Mouse (Mus musculus) limb, embryonic 13.5 days (tissue): ENCODE data around the gene Psat1. TPM values are rescaled to one million over a fixed set of nuclear protein-coding genes. Genes with fewer than 3 reads are reported as not detected.

Experiments used
- ATAC-seq: fragments of 200-750 bp; cut with Nextera tagmentation; 2 replicates; pipeline ENCODE4 v1.8.0; 2017; ENCODE audit warnings: low read depth, moderate number of reproducible peaks, moderate TSS enrichment; ENCODE audit not compliant: low FRiP score
- H3K27ac ChIP-seq: fragments of 300-500 bp; sonication (generic); 2 replicates; pipeline ENCODE4 v1.5.1; 2015; ENCODE audit warnings: inconsistent platforms, mild to moderate bottlenecking, moderate library complexity
- H3K27me3 ChIP-seq: fragments of 300-500 bp; sonication (generic); 2 replicates; pipeline ENCODE4 v1.6.1; 2015; ENCODE audit warnings: mild to moderate bottlenecking, inconsistent platforms
- H3K36me3 ChIP-seq: fragments of 300-500 bp; sonication (generic); 2 replicates; pipeline ENCODE4 v1.6.1; 2015; ENCODE audit warnings: inconsistent platforms, mild to moderate bottlenecking, moderate library complexity
- H3K4me1 ChIP-seq: fragments of 300-500 bp; sonication (generic); 2 replicates; pipeline ENCODE4 v1.6.1; 2015; ENCODE audit warnings: inconsistent platforms
- H3K4me2 ChIP-seq: fragments of 300-500 bp; sonication (generic); replicated peaks from 2 replicates; pipeline ENCODE4 v1.6.1; 2015; ENCODE audit warnings: inconsistent platforms, mild to moderate bottlenecking, moderate library complexity
- H3K4me3 ChIP-seq: fragments of 300-500 bp; sonication (generic); 2 replicates; pipeline ENCODE4 v1.5.1; 2015; ENCODE audit warnings: moderate library complexity, mild to moderate bottlenecking, inconsistent platforms
- H3K9ac ChIP-seq: fragments of 300-500 bp; sonication (generic); 2 replicates; pipeline ENCODE4 v1.6.1; 2015; ENCODE audit warnings: mild to moderate bottlenecking, inconsistent platforms
- H3K9me3 ChIP-seq: fragments of 300-500 bp; sonication (generic); 2 replicates; pipeline ENCODE4 v1.6.1; 2016; ENCODE audit warnings: inconsistent platforms
- WGBS: fragments of 180-500 bp; shearing (Covaris S2); methylation state at CpG from one replicate; pipeline ENCODE4 v1.1.7; 2015; 5-methylcytosine and 5-hydroxymethylcytosine counted together
- polyA plus RNA-seq: library from polyadenylated mRNA; unstranded; fragments of >200 nt; fragmentation: Nextera tagmentation; extraction: Ambion mirVana; gene quantifications from 2 replicates; pipeline ENCODE4 v1.2.1, GENCODE M21; 2015

Psat1 gene
- polyA plus RNA-seq, 1 experiment from 2014 or later = 88.6 TPM

GRCm38 (mm10) chr19:15882705-15883426, 64.3 kb downstream of the Psat1 start:
- peaks cover 11% of the 10 kb centered on the region; the same call in 1 of the 2 replicates for H3K4me1 ChIP-seq
- WGBS = 78% methylated on average over 11 of the region's 11 CpGs
- no peaks in the 10 kb centered on the region for H3K36me3 ChIP-seq
- H3K9ac ChIP-seq = no peak overlapping the region
- H3K9me3 ChIP-seq = no peaks in the 10 kb centered on the region
- no peak for ATAC-seq
- H3K27me3 ChIP-seq = no peaks in the 10 kb centered on the region
- no peak overlapping the region for H3K4me3 ChIP-seq
- no peak overlapping the region for H3K27ac ChIP-seq
- H3K4me2 ChIP-seq = no peak overlapping the region

DNA sequence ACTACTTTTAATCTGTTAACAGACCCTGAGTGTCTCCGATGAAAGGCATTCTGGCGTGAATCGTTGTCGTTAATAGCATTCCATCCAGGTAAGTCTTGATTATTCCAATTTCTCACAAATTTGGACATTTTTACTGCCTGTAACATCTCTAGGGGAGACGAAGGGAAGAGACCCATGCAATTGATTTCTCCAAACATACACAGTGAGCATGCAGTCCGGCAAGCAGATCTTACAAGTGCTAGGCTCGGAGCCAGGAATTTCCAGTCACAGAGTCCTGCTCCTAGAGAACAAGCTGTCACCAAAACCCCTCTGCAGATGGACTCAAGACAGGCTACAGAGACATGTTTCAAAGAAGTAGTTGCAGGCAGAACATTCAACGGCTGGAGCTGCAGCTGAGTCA, 66.4 kb downstream of the Psat1 start:
- Histone ChIP-seq H3K4me3 (no peak overlapping the region), H3K4me2 (no peak overlapping the region), H3K27me3 (no peaks in the 10 kb centered on the region), H3K36me3 (no peaks in the 10 kb centered on the region), H3K4me1 (peaks cover 11% of the 10 kb centered on the region; the same call in 1 of the 2 replicates), H3K9me3 (no peaks in the 10 kb centered on the region), H3K27ac (no peak overlapping the region), H3K9ac (no peak overlapping the region)
- 56% methylated on average over 8 of the region's 8 CpGs for WGBS
- ATAC-seq = no peak

DNA sequence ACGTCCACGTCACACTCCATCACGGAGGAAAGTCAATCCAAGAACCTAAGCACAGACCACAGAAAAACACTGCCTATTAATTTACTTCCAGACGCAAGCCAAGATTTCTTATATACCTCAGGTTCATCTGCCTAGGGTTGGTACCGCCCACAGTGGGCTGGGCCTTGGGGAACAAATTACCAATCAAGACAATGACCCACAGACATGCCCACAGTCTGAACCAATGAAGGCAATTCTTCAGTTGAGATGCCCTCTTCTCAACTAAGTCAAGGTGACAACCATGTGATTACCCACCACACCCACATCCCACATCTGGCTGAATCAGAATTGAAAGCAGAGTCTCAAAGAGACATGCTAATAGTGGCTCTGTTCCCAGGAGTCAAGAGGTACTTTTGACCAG, 67.9 kb downstream of the Psat1 start:
- 94% methylated on average over 5 of the region's 5 CpGs for WGBS
- no peak for ATAC-seq

GRCm38 (mm10) chr19:15868865-15869698, 78.1 kb downstream of the Psat1 start:
- peak; percentile 60; the same call in 1 of the 2 replicates for ATAC-seq
- no peaks in the 10 kb centered on the region for H3K36me3 ChIP-seq
- H3K9me3 ChIP-seq = no peaks in the 10 kb centered on the region
- WGBS = 22% methylated on average over 7 of the region's 7 CpGs
- no peak overlapping the region for H3K4me3 ChIP-seq
- no peak overlapping the region for H3K4me2 ChIP-seq
- H3K9ac ChIP-seq = no peak overlapping the region
- H3K27ac ChIP-seq = no peak overlapping the region
- peaks cover 16% of the 10 kb centered on the region for H3K4me1 ChIP-seq
- peaks cover 15% of the 10 kb centered on the region for H3K27me3 ChIP-seq

More for the DNA sequence above, 67.9 kb downstream of the Psat1 start:
- Histone ChIP-seq H3K4me3 (no peak overlapping the region), H3K36me3 (no peaks in the 10 kb centered on the region), H3K4me2 (no peak overlapping the region), H3K27me3 (no peaks in the 10 kb centered on the region), H3K4me1 (peaks cover 11% of the 10 kb centered on the region; the same call in 1 of the 2 replicates), H3K9me3 (no peaks in the 10 kb centered on the region), H3K27ac (no peak overlapping the region), H3K9ac (no peak overlapping the region)

DNA sequence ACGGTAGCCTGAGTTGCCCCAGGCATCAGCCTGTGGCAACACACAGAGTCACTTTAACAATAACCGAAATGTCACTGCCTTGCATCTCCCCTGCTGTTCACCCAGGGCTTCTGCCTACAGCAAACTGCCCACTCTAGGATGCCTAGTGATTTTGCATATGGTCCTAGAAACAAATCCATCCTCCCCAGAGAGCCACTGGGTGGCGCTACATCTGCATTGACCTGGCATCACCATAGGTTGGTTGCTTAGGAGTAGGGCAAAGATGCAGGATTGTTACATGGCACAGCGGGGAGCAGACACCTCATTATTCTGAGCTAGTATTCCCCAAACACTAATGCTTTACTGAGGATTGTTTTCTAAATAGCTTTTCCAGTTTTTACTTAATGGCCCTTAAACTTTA, 80.3 kb downstream of the Psat1 start:
- H3K27me3 ChIP-seq = peaks cover 17% of the 10 kb centered on the region
- 65% methylated on average over 4 of the region's 4 CpGs for WGBS
- no peak for ATAC-seq

DNA sequence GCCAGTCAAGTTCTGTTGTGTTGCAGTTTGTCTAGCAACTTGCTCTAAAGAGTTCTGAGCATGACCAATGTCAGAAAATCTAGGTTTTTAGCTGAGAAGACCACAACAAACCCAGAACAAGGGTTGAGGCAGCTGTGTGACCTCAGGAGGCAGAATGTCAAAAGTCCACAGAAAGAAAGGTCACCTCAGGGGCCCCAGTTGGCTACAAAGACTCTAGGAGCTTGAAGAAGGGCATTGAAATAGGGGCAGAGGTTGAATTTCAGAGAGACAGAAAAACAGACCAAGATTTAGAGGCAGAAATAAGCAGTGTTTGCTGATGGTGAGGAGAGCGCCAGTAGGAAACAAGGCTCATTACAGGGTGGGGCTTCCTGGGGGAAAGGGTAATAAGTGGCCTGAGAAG, 81.0 kb downstream of the Psat1 start:
- no peak for ATAC-seq
- 74% methylated on average over 1 of the region's 1 CpGs for WGBS
- Histone ChIP-seq H3K9me3 (no peaks in the 10 kb centered on the region), H3K9ac (no peak overlapping the region), H3K4me2 (no peak overlapping the region), H3K4me3 (no peak overlapping the region), H3K4me1 (peaks cover 20% of the 10 kb centered on the region), H3K36me3 (no peaks in the 10 kb centered on the region), H3K27me3 (peaks cover 14% of the 10 kb centered on the region), H3K27ac (no peak overlapping the region)

More for the DNA sequence above, 80.3 kb downstream of the Psat1 start:
- H3K27ac ChIP-seq = no peak overlapping the region
- no peaks in the 10 kb centered on the region for H3K36me3 ChIP-seq
- H3K9me3 ChIP-seq = no peaks in the 10 kb centered on the region
- H3K4me2 ChIP-seq = no peak overlapping the region
- H3K9ac ChIP-seq = no peak overlapping the region
- peaks cover 20% of the 10 kb centered on the region for H3K4me1 ChIP-seq
- H3K4me3 ChIP-seq = no peak overlapping the region

GRCm38 (mm10) chr19:15865431-15865830, 81.7 kb downstream of the Psat1 start:
- Histone ChIP-seq H3K9me3 (no peaks in the 10 kb centered on the region), H3K9ac (no peak overlapping the region), H3K27ac (no peak overlapping the region), H3K4me1 (peaks cover 20% of the 10 kb centered on the region), H3K27me3 (peaks cover 11% of the 10 kb centered on the region), H3K36me3 (no peaks in the 10 kb centered on the region), H3K4me3 (no peak overlapping the region), H3K4me2 (no peak overlapping the region)
- ATAC-seq = no peak

DNA sequence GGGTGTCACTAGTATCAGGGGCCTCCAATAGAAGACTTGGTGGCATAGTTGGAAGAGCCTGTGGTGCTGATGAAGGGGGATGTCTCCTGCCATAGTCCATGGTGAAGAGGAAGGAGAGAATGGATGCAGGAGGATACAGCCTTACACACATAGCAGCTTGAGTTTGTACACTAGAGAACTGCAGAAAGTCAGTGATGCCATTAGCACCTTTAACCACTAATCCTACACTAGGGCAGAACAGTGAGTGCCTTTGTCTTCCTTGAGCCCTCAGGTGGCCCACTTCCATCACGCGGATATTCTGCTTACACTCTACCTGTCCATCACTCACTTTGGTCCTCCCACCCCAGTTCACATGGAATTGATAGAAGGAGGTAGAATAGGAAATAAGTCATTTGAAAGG, 83.0 kb downstream of the Psat1 start:
- Histone ChIP-seq H3K4me1 (peaks cover 20% of the 10 kb centered on the region), H3K4me3 (no peak overlapping the region), H3K9ac (no peak overlapping the region), H3K36me3 (no peaks in the 10 kb centered on the region), H3K9me3 (no peaks in the 10 kb centered on the region), H3K27me3 (peaks cover 7% of the 10 kb centered on the region; the same call in 1 of the 2 replicates), H3K27ac (no peak overlapping the region), H3K4me2 (no peak overlapping the region)
- 90% methylated on average over 2 of the region's 2 CpGs for WGBS
- no peak for ATAC-seq

- Histone ChIP-seq H3K36me3 (no peaks in the 10 kb centered on the region), H3K4me2 (no peak overlapping the region), H3K9me3 (no peaks in the 10 kb centered on the region), H3K27ac (no peak overlapping the region), H3K9ac (no peak overlapping the region), H3K27me3 (no peaks in the 10 kb centered on the region), H3K4me3 (no peak overlapping the region), H3K4me1 (no peaks in the 10 kb centered on the region)
- 85% methylated on average over 5 of the region's 5 CpGs for WGBS
- no peak for ATAC-seq
Measured at GRCm38 (mm10) chr19:15855379-15855778, 91.8 kb downstream of the Psat1 start.

Other genes starting within 250 kb of the Psat1 start
- 35.2 and 35.6 TPM in 2 replicates for gene Cep78, start 37.7 kb upstream of the Psat1 start, polyA plus RNA-seq
- gene Gnaq, start 185.5 kb upstream of the Psat1 start, polyA plus RNA-seq = 30.3 and 31.9 TPM in 2 replicates